Mouse (Mus musculus): ENCODE measurements at regions not wholly inside any gene's neighbourhood (a gene's known extent, or its start where the extent isn't known, plus 50 kb on each side); places are given as distances from the start of the nearest gene placed in this dataset.

GRCm38 (mm10) chr19:14655302-14656021 is 57.6 kb upstream of the Tle4 start:
- Histone ChIP-seq H3K27me3 (ENCODE audit: insufficient read depth, low read length) (no peaks in the 10 kb centered on the region), H3K9me3 (ENCODE audit: low read length) (no peaks in the 10 kb centered on the region), H3K36me3 (ENCODE audit: insufficient read depth, low read length) (no peaks in the 10 kb centered on the region), H3K4me1 (replicated peaks; ENCODE audit: low read depth, low read length) (peaks cover 68% of the 10 kb centered on the region), H3K4me3 (replicated peaks; ENCODE audit: low read length) (peak overlapping the region; percentile 45; the same call in 1 of the 2 replicates)
- TF ChIP-seq POU5F1 (IDR thresholded peaks at IDR 0.05; ENCODE audit: borderline replicate concordance, low read length) = no peak
- peak; percentile 48; the same call in 1 of the 2 replicates for TF ChIP-seq NANOG (IDR thresholded peaks at IDR 0.05; ENCODE audit: borderline replicate concordance, low read length)
- TF ChIP-seq CTCF (conservative IDR thresholded peaks at IDR 0.05; ENCODE audit: low read length) = no peak
